Mouse (Mus musculus) embryonic facial prominence, embryonic 12.5 days (tissue): ENCODE results near the gene Steap2. TPM values are rescaled to one million over a fixed set of nuclear protein-coding genes. Genes with fewer than 3 reads are reported as not detected.

Source experiments
- ATAC-seq: fragments of 200-750 bp; cut with Nextera tagmentation; 2 replicates; pipeline ENCODE4 v1.8.0; 2017; ENCODE audit not compliant: insufficient number of reproducible peaks, insufficient read depth, low FRiP score, low TSS enrichment
- H3K27ac ChIP-seq: fragments of 300-500 bp; sonication (generic); 2 replicates; pipeline ENCODE4 v1.5.1; 2016; ENCODE audit warnings: mild to moderate bottlenecking
- H3K27me3 ChIP-seq: fragments of 300-500 bp; sonication (generic); 2 replicates; pipeline ENCODE4 v1.6.1; 2016; ENCODE audit warnings: mild to moderate bottlenecking, moderate library complexity
- H3K36me3 ChIP-seq: fragments of 300-500 bp; sonication (generic); 2 replicates; pipeline ENCODE4 v1.6.1; 2016; ENCODE audit warnings: mild to moderate bottlenecking
- H3K4me1 ChIP-seq: fragments of 300-500 bp; sonication (generic); 2 replicates; pipeline ENCODE4 v1.6.1; 2016
- H3K4me2 ChIP-seq: fragments of 300-500 bp; sonication (generic); replicated peaks from 2 replicates; pipeline ENCODE4 v1.6.1; 2016; ENCODE audit warnings: mild to moderate bottlenecking, moderate library complexity
- H3K4me3 ChIP-seq: fragments of 300-500 bp; sonication (generic); 2 replicates; pipeline ENCODE4 v1.5.1; 2016; ENCODE audit warnings: mild to moderate bottlenecking
- H3K9ac ChIP-seq: fragments of 300-500 bp; sonication (generic); 2 replicates; pipeline ENCODE4 v1.6.1; 2016; ENCODE audit warnings: mild to moderate bottlenecking, moderate library complexity
- H3K9me3 ChIP-seq: fragments of 300-500 bp; sonication (generic); 2 replicates; pipeline ENCODE4 v1.6.1; 2016; ENCODE audit warnings: mild to moderate bottlenecking, moderate library complexity
- WGBS: fragments of 180-500 bp; shearing (Covaris S2); methylation state at CpG from one replicate; pipeline ENCODE4 v1.1.7; 2016; 5-methylcytosine and 5-hydroxymethylcytosine counted together
- polyA plus RNA-seq: library from polyadenylated mRNA; unstranded; fragments of >200 nt; fragmentation: Nextera tagmentation; extraction: Ambion mirVana; gene quantifications from 2 replicates; pipeline ENCODE4 v1.2.1, GENCODE M21; 2016

Steap2 gene
- 7.3 and 7.7 TPM in 2 replicates for polyA plus RNA-seq

GRCm38 (mm10) chr5:5693956-5694653, at the start of gene Steap2:
Gene Steap2 (minus strand): TSS chr5:5694578.
- ATAC-seq = peak; percentile 93
- Histone ChIP-seq H3K27me3 (no peaks in the 10 kb centered on the region), H3K36me3 (no peaks in the 10 kb centered on the region), H3K4me1 (no peaks in the 10 kb centered on the region), H3K4me2 (peak within 1 kb of the TSS; percentile 73), H3K27ac (peak within 1 kb of the TSS; percentile 54; the same call in 1 of the 2 replicates), H3K9me3 (no peaks in the 10 kb centered on the region), H3K9ac (peak within 1 kb of the TSS; percentile 85), H3K4me3 (peak within 1 kb of the TSS; percentile 77)
- under 1% methylated on average over 66 of the region's 66 CpGs for WGBS

GRCm38 (mm10) chr5:5734445-5734844, 40.1 kb upstream of the Steap2 start:
- no peak overlapping the region for H3K9ac ChIP-seq
- no peaks in the 10 kb centered on the region for H3K9me3 ChIP-seq
- WGBS = 95% methylated on average over 9 of the region's 9 CpGs
- no peak overlapping the region for H3K4me2 ChIP-seq
- H3K36me3 ChIP-seq = no peaks in the 10 kb centered on the region
- no peaks in the 10 kb centered on the region for H3K4me1 ChIP-seq
- no peaks in the 10 kb centered on the region for H3K27me3 ChIP-seq
- H3K27ac ChIP-seq = no peak overlapping the region
- H3K4me3 ChIP-seq = no peak overlapping the region
- no peak for ATAC-seq

- H3K4me1 ChIP-seq = no peaks in the 10 kb centered on the region
- WGBS = 75% methylated on average over 2 of the region's 2 CpGs
- H3K27me3 ChIP-seq = no peaks in the 10 kb centered on the region
- no peak overlapping the region for H3K4me3 ChIP-seq
- no peak overlapping the region for H3K9ac ChIP-seq
- no peaks in the 10 kb centered on the region for H3K9me3 ChIP-seq
- H3K27ac ChIP-seq = no peak overlapping the region
- no peaks in the 10 kb centered on the region for H3K36me3 ChIP-seq
- no peak for ATAC-seq
- H3K4me2 ChIP-seq = no peak overlapping the region
These were observed 38.5 kb upstream of the Steap2 start for GRCm38 (mm10) chr5:5732858-5733257.

- WGBS = 94% methylated on average over 3 of the region's 3 CpGs
- no peak overlapping the region for H3K4me2 ChIP-seq
- ATAC-seq = no peak
- no peaks in the 10 kb centered on the region for H3K27me3 ChIP-seq
- H3K27ac ChIP-seq = no peak overlapping the region
- no peaks in the 10 kb centered on the region for H3K9me3 ChIP-seq
- H3K36me3 ChIP-seq = no peaks in the 10 kb centered on the region
- H3K4me3 ChIP-seq = no peak overlapping the region
- H3K9ac ChIP-seq = no peak overlapping the region
- H3K4me1 ChIP-seq = no peaks in the 10 kb centered on the region
These were observed 37.8 kb upstream of the Steap2 start for GRCm38 (mm10) chr5:5732208-5732607.

GRCm38 (mm10) chr5:5729904-5730303, 35.5 kb upstream of the Steap2 start:
- H3K4me1 ChIP-seq = no peaks in the 10 kb centered on the region
- no peaks in the 10 kb centered on the region for H3K27me3 ChIP-seq
- H3K4me3 ChIP-seq = no peak overlapping the region
- no peaks in the 10 kb centered on the region for H3K9me3 ChIP-seq
- no peak overlapping the region for H3K4me2 ChIP-seq
- H3K27ac ChIP-seq = no peak overlapping the region
- no peak overlapping the region for H3K9ac ChIP-seq
- no peak for ATAC-seq
- 93% methylated on average over 4 of the region's 4 CpGs for WGBS
- H3K36me3 ChIP-seq = no peaks in the 10 kb centered on the region

GRCm38 (mm10) chr5:5722217-5722616, 27.8 kb upstream of the Steap2 start:
- Histone ChIP-seq H3K27ac (no peak overlapping the region), H3K4me3 (no peak overlapping the region), H3K4me2 (no peak overlapping the region), H3K9ac (no peak overlapping the region), H3K4me1 (no peaks in the 10 kb centered on the region), H3K9me3 (no peaks in the 10 kb centered on the region), H3K36me3 (no peaks in the 10 kb centered on the region), H3K27me3 (no peaks in the 10 kb centered on the region)
- no peak for ATAC-seq
- 81% methylated on average over 7 of the region's 7 CpGs for WGBS

GRCm38 (mm10) chr5:5711032-5711431, 16.7 kb upstream of the Steap2 start:
- ATAC-seq = no peak
- H3K4me3 ChIP-seq = no peak overlapping the region
- H3K9me3 ChIP-seq = no peaks in the 10 kb centered on the region
- no peak overlapping the region for H3K27ac ChIP-seq
- no peaks in the 10 kb centered on the region for H3K27me3 ChIP-seq
- H3K36me3 ChIP-seq = no peaks in the 10 kb centered on the region
- H3K4me2 ChIP-seq = no peak overlapping the region
- no peak overlapping the region for H3K9ac ChIP-seq
- no peaks in the 10 kb centered on the region for H3K4me1 ChIP-seq
- WGBS = 76% methylated on average over 4 of the region's 4 CpGs

GRCm38 (mm10) chr5:5707341-5708278, 13.2 kb upstream of the Steap2 start:
- no peaks in the 10 kb centered on the region for H3K27me3 ChIP-seq
- H3K36me3 ChIP-seq = no peaks in the 10 kb centered on the region
- H3K9me3 ChIP-seq = no peaks in the 10 kb centered on the region
- H3K9ac ChIP-seq = no peak overlapping the region
- no peak overlapping the region for H3K4me3 ChIP-seq
- no peak for ATAC-seq
- no peak overlapping the region for H3K4me2 ChIP-seq
- no peak overlapping the region for H3K27ac ChIP-seq
- H3K4me1 ChIP-seq = no peaks in the 10 kb centered on the region
- WGBS = 59% methylated on average over 12 of the region's 13 CpGs

GRCm38 (mm10) chr5:5705019-5705418, 10.6 kb upstream of the Steap2 start:
- no peaks in the 10 kb centered on the region for H3K4me1 ChIP-seq
- H3K27ac ChIP-seq = no peak overlapping the region
- H3K27me3 ChIP-seq = no peaks in the 10 kb centered on the region
- no peak for ATAC-seq
- no peaks in the 10 kb centered on the region for H3K36me3 ChIP-seq
- no peak overlapping the region for H3K4me3 ChIP-seq
- H3K9ac ChIP-seq = no peak overlapping the region
- no peak overlapping the region for H3K4me2 ChIP-seq
- no peaks in the 10 kb centered on the region for H3K9me3 ChIP-seq
- 47% methylated on average over 2 of the region's 2 CpGs for WGBS

- Histone ChIP-seq H3K36me3 (no peaks in the 10 kb centered on the region), H3K27me3 (no peaks in the 10 kb centered on the region), H3K9ac (no peak overlapping the region), H3K4me3 (no peak overlapping the region), H3K4me2 (no peak overlapping the region), H3K9me3 (no peaks in the 10 kb centered on the region), H3K27ac (no peak overlapping the region), H3K4me1 (no peaks in the 10 kb centered on the region)
- ATAC-seq = no peak
- 77% methylated on average over 2 of the region's 2 CpGs for WGBS
These were observed 6.0 kb upstream of the Steap2 start for GRCm38 (mm10) chr5:5700386-5700785.

GRCm38 (mm10) chr5:5698830-5699229, 4.5 kb upstream of the Steap2 start:
- Histone ChIP-seq H3K4me2 (no peak overlapping the region), H3K9ac (no peak overlapping the region), H3K4me1 (no peaks in the 10 kb centered on the region), H3K27me3 (no peaks in the 10 kb centered on the region), H3K36me3 (no peaks in the 10 kb centered on the region), H3K9me3 (no peaks in the 10 kb centered on the region), H3K4me3 (no peak overlapping the region), H3K27ac (no peak overlapping the region)
- WGBS = 69% methylated on average over 3 of the region's 3 CpGs
- ATAC-seq = no peak

GRCm38 (mm10) chr5:5695401-5695942, 1.1 kb upstream of the Steap2 start:
- WGBS = 90% methylated on average over 5 of the region's 5 CpGs

More at GRCm38 (mm10) chr5:5695401-5695942, 1.1 kb upstream of the Steap2 start:
- Histone ChIP-seq H3K36me3 (no peaks in the 10 kb centered on the region), H3K9ac (no peak overlapping the region), H3K4me1 (no peaks in the 10 kb centered on the region), H3K27ac (no peak overlapping the region), H3K27me3 (no peaks in the 10 kb centered on the region), H3K9me3 (no peaks in the 10 kb centered on the region), H3K4me3 (no peak overlapping the region), H3K4me2 (no peak overlapping the region)
- no peak for ATAC-seq
